Mouse (Mus musculus) limb, embryonic 14.5 days (tissue): ENCODE measurements around the gene Nek8. TPM values are rescaled to one million over a fixed set of nuclear protein-coding genes. Genes with fewer than 3 reads are reported as not detected.
"Not testable (repeated sequence)": the region's sequence is repeated elsewhere in the genome, so short reads cannot be mapped to it uniquely, and the experiment has no call there.

Experiments
- ATAC-seq: fragments of 200-750 bp; cut with Nextera tagmentation; 2 replicates; pipeline ENCODE4 v1.8.0; 2017; ENCODE audit warnings: low read depth, moderate number of reproducible peaks, moderate TSS enrichment; ENCODE audit not compliant: low FRiP score
- DNase-seq: peaks from one replicate; pipeline ENCODE4 v3.0.0-alpha.2; 2015; ENCODE audit warnings: low spot score
- H3K27ac ChIP-seq: fragments of 300-500 bp; sonication (generic); replicated peaks from 2 replicates; pipeline ENCODE4 v1.5.1; 2014; ENCODE audit warnings: low read depth, mild to moderate bottlenecking, low read length, moderate library complexity, mixed read lengths
- H3K27me3 ChIP-seq: fragments of 300-500 bp; sonication (generic); 2 replicates; pipeline ENCODE4 v1.6.1; 2014; ENCODE audit warnings: low read length, mixed read lengths; ENCODE audit not compliant: control insufficient read depth, insufficient read depth
- H3K36me3 ChIP-seq: fragments of 300-500 bp; sonication (generic); 2 replicates; pipeline ENCODE4 v1.6.1; 2014; ENCODE audit warnings: mild to moderate bottlenecking, low read length, moderate library complexity, mixed read lengths; ENCODE audit not compliant: control insufficient read depth, insufficient read depth
- H3K4me1 ChIP-seq: fragments of 300-500 bp; sonication (generic); 2 replicates; pipeline ENCODE4 v1.6.1; 2014; ENCODE audit warnings: antibody characterized with exemption, low read length, mixed read lengths; ENCODE audit not compliant: control insufficient read depth, insufficient read depth
- H3K4me2 ChIP-seq: fragments of 300-500 bp; sonication (generic); replicated peaks from 2 replicates; pipeline ENCODE4 v1.6.1; 2014; ENCODE audit warnings: low read depth, mild to moderate bottlenecking, low read length, moderate library complexity; ENCODE audit not compliant: severe bottlenecking
- H3K4me3 ChIP-seq: fragments of 300-500 bp; sonication (generic); replicated peaks from 2 replicates; pipeline ENCODE4 v1.5.1; 2014; ENCODE audit warnings: low read length
- H3K9ac ChIP-seq: fragments of 300-500 bp; sonication (generic); 2 replicates; pipeline ENCODE4 v1.6.1; 2014; ENCODE audit warnings: mild to moderate bottlenecking, low read depth, low read length, moderate library complexity; ENCODE audit not compliant: severe bottlenecking
- H3K9me3 ChIP-seq: fragments of 300-500 bp; sonication (generic); 2 replicates; pipeline ENCODE4 v1.6.1; 2016; ENCODE audit warnings: low read length; ENCODE audit not compliant: control insufficient read depth
- POLR2A ChIP-seq: fragments of 200-500 bp; IDR thresholded peaks from 2 replicates; pipeline ENCODE4 v1.8.0; 2012; ENCODE audit warnings: inconsistent platforms, mild to moderate bottlenecking, moderate library complexity, borderline replicate concordance; ENCODE audit not compliant: insufficient read depth, insufficient read length; ENCODE audit errors: extremely low read depth
- WGBS: fragments of 180-500 bp; shearing (Covaris S2); extraction: QIAGEN DNeasy Blood & Tissue Kit; methylation state at CpG from one replicate; pipeline ENCODE4 v1.1.7; 2014; 5-methylcytosine and 5-hydroxymethylcytosine counted together
- polyA plus RNA-seq, 2 experiments: library from polyadenylated mRNA; depleted of rRNA in 1 of 2; stranded (reverse) in 1 of 2; unstranded in 1 of 2; fragments of >200 nt; fragmentation: Nextera tagmentation in 1 of 2; extraction: Ambion mirVana in 1 of 2; gene quantifications; 2 replicates each; pipeline versions ENCODE4 v1.2.1 to v1.2.3; 2012 to 2014

The Nek8 gene
- polyA plus RNA-seq, 2 experiments = 11.9 to 38.3 TPM

- no peak for ATAC-seq
- Histone ChIP-seq H3K4me1 (no peaks in the 10 kb centered on the region), H3K4me3 (no peak overlapping the region), H3K9me3 (no peaks in the 10 kb centered on the region), H3K36me3 (0 out of 2 replicates have a peak, but pooled peaks cover 3% of the 10 kb centered on the region), H3K4me2 (no peak overlapping the region), H3K27me3 (no peaks in the 10 kb centered on the region), H3K27ac (no peak overlapping the region), H3K9ac (no peak overlapping the region)
- TF ChIP-seq POLR2A = no peak
- WGBS = 84% methylated on average over 4 of the region's 4 CpGs
- DNase-seq = no peak
Measured at GRCm38 (mm10) chr11:78137584-78137983, 38.9 kb downstream of the Nek8 start.

- no peaks in the 10 kb centered on the region for H3K9me3 ChIP-seq
- no peaks in the 10 kb centered on the region for H3K27me3 ChIP-seq
- DNase-seq (no peak), ATAC-seq (no peak)
- no peak overlapping the region for H3K4me2 ChIP-seq
- H3K4me3 ChIP-seq = no peak overlapping the region
- WGBS = 35% methylated on average over 1 of the region's 1 CpGs
- no peak for TF ChIP-seq POLR2A
- H3K4me1 ChIP-seq = no peaks in the 10 kb centered on the region
- no peak overlapping the region for H3K9ac ChIP-seq
- 0 out of 2 replicates have a peak, but pooled peaks cover 3% of the 10 kb centered on the region for H3K36me3 ChIP-seq
- no peak overlapping the region for H3K27ac ChIP-seq
Measured at GRCm38 (mm10) chr11:78136132-78136531, 40.3 kb downstream of the Nek8 start.

GRCm38 (mm10) chr11:78135314-78135713 is 41.2 kb downstream of the Nek8 start:
- 88% methylated on average over 7 of the region's 7 CpGs for WGBS
- not testable (repeated sequence) for ATAC-seq, H3K9ac ChIP-seq, H3K27me3 ChIP-seq, DNase-seq, H3K4me1 ChIP-seq, H3K4me2 ChIP-seq, H3K27ac ChIP-seq, H3K9me3 ChIP-seq, H3K4me3 ChIP-seq, H3K36me3 ChIP-seq

GRCm38 (mm10) chr11:78134344-78134743 is 42.1 kb downstream of the Nek8 start:
- Histone ChIP-seq H3K36me3 (no peaks in the 10 kb centered on the region; the same call in 1 of the 2 replicates), H3K9me3 (no peaks in the 10 kb centered on the region), H3K27ac (no peak overlapping the region), H3K4me2 (no peak overlapping the region), H3K4me1 (no peaks in the 10 kb centered on the region), H3K9ac (no peak overlapping the region), H3K27me3 (no peaks in the 10 kb centered on the region), H3K4me3 (no peak overlapping the region)
- TF ChIP-seq POLR2A = no peak
- DNase-seq (no peak), ATAC-seq (no peak)
- 71% methylated on average over 3 of the region's 3 CpGs for WGBS

DNA sequence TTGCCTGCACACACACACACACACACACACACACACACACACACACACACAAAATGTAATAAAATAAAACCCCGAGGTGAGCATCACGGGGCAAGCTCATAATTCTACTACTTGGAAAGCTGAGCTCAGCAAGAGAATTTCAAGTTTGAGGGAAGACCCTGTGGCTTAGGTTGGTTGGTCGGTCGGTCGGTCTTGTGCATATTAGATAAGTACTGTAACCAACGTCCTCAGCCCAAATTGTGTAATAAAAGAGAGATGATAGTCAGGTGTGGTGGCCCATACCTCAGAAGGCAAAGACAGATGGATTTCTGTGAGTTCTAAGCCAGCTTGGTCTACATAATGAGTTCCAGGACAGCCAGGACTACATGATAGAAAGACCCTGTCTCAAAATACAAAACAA is 42.6 kb downstream of the Nek8 start:
- Histone ChIP-seq H3K4me3 (no peak overlapping the region), H3K4me2 (no peak overlapping the region), H3K36me3 (no peaks in the 10 kb centered on the region; the same call in 1 of the 2 replicates), H3K27ac (no peak overlapping the region), H3K4me1 (no peaks in the 10 kb centered on the region), H3K9ac (no peak overlapping the region), H3K27me3 (no peaks in the 10 kb centered on the region), H3K9me3 (no peaks in the 10 kb centered on the region)
- TF ChIP-seq POLR2A = no peak
- no peak for ATAC-seq
- DNase-seq = no peak
- 71% methylated on average over 6 of the region's 6 CpGs for WGBS

GRCm38 (mm10) chr11:78129458-78129857 is 47.0 kb downstream of the Nek8 start:
- H3K9ac ChIP-seq = no peak overlapping the region
- no peaks in the 10 kb centered on the region for H3K27me3 ChIP-seq
- no peak overlapping the region for H3K27ac ChIP-seq
- no peak for TF ChIP-seq POLR2A
- peaks cover 13% of the 10 kb centered on the region; the same call in 1 of the 2 replicates for H3K4me1 ChIP-seq
- WGBS = 57% methylated on average over 8 of the region's 8 CpGs
- ATAC-seq = no peak
- H3K4me3 ChIP-seq = no peak overlapping the region
- no peak overlapping the region for H3K4me2 ChIP-seq
- no peak for DNase-seq
- peaks cover 5% of the 10 kb centered on the region; the same call in 1 of the 2 replicates for H3K36me3 ChIP-seq
- no peaks in the 10 kb centered on the region for H3K9me3 ChIP-seq
